8 mouse cellular contexts compared by ENCODE assay signal in the genomic region with DNA sequence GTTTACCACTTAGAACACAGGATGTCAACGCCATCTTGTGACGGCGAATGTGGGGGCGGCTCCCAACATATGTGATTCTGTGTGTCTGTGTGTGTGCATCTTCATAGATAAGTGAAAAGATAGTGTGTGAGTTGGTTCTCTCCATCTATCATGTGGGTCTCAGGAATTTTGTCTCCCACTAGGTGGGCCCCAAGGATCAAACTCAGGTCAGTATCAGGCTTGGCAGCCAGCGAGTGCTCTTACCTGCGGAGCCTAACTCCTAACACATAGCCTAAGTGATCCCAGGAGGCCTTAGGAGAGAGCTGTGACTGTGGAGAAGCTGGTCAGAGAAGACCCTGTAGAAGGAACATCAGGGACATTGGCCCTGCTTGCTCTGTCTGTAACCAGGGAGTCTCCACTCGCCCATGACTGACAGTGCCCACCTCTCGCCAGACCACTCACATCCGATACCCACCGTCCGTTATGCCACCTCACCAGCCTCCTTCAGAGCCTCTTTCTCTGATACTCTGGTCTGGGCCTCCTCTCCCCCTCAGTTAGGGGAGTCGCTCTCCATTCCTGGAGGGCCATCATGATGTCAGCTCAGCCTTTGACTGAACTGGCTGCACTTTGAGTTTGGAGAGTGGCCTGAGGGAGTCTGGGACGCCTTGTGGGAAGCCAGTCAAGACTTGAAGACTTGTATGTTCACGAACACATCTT. TPM values are rescaled to one million over a fixed set of nuclear protein-coding genes. Genes with fewer than 3 reads are reported as not detected.
DNase-seq lines count a peak whose midpoint lies in the region; ATAC-seq and TF ChIP-seq lines count a peak whose summit lies in the region.

No protein-coding gene starts in this region.

- H3K4me3 ChIP-seq in forebrain, postnatal 0 days (ENCODE audit: low read depth, low read length): peak overlapping the region; percentile 22
- H3K4me3 ChIP-seq in liver, embryonic 11.5 days (ENCODE audit: low read depth, low read length): peak overlapping the region; percentile 46

- no peak for TF ChIP-seq CTCF in forebrain, postnatal 0 days (IDR thresholded peaks at IDR 0.05; ENCODE audit: low read depth)

- peak; percentile 30 for ATAC-seq in forebrain, postnatal 0 days
- peak; percentile 30; the same call in 1 of the 2 replicates for ATAC-seq in liver, embryonic 11.5 days (replicated peaks; ENCODE audit: low FRiP score)

- no peaks in the 10 kb centered on the region for H3K36me3 ChIP-seq in forebrain, postnatal 0 days (ENCODE audit: insufficient read depth)
- no peaks in the 10 kb centered on the region for H3K36me3 ChIP-seq in liver, embryonic 11.5 days (ENCODE audit: control insufficient read depth, insufficient read depth, low read length)
- H3K36me3 ChIP-seq in splenic B cell, adult 2 months (ENCODE audit: control insufficient read depth, insufficient read depth, low read length, poor library complexity, severe bottlenecking): no peaks in the 10 kb centered on the region

- H3K9ac ChIP-seq in forebrain, postnatal 0 days: 0 out of 2 replicates have a peak overlapping the region, but pooled peaks have one; percentile 39
- H3K9ac ChIP-seq in liver, embryonic 11.5 days (ENCODE audit: low read depth, low read length): peak overlapping the region; percentile 38; the same call in 1 of the 2 replicates

- H3K27ac ChIP-seq in forebrain, postnatal 0 days (ENCODE audit: low read depth, low read length): peak overlapping the region; percentile 52
- H3K27ac ChIP-seq in liver, embryonic 11.5 days (ENCODE audit: low read depth, low read length): peak overlapping the region; percentile 73

- DNase-seq in embryo, embryonic 10.5 days (ENCODE audit: low spot score): peak; percentile 3
- DNase-seq in embryo, embryonic 9.5 days (ENCODE audit: extremely low spot score): no peak
- peak; percentile 82 for DNase-seq in CD4-positive helper T cell, adult 2 months (ENCODE audit: low read depth, low spot score)
- no peak for DNase-seq in forebrain, postnatal 0 days
- no peak for DNase-seq in liver, embryonic 11.5 days (ENCODE audit: low spot score)
- DNase-seq in splenic B cell, adult 2 months (ENCODE audit: low read depth, low spot score): peak; percentile 69
- no peak for DNase-seq in ovary, postnatal 36 days (ENCODE audit: low spot score)
- no peak for DNase-seq in cerebellum, adult 11-12 months

- H3K27me3 ChIP-seq in forebrain, postnatal 0 days (ENCODE audit: insufficient read depth, low read length): no peaks in the 10 kb centered on the region
- no peaks in the 10 kb centered on the region for H3K27me3 ChIP-seq in liver, embryonic 11.5 days (replicated peaks; ENCODE audit: control insufficient read depth, insufficient read depth, low read length)
- no peaks in the 10 kb centered on the region for H3K27me3 ChIP-seq in splenic B cell, adult 2 months (ENCODE audit: control insufficient read depth, insufficient read depth, low read length, poor library complexity, severe bottlenecking)

- peak overlapping the region; percentile 42 for H3K4me2 ChIP-seq in forebrain, postnatal 0 days (ENCODE audit: low read depth)
- H3K4me2 ChIP-seq in liver, embryonic 11.5 days: peak overlapping the region; percentile 63

- H3K4me1 ChIP-seq in forebrain, postnatal 0 days (ENCODE audit: insufficient read depth): peaks cover 3% of the 10 kb centered on the region; the same call in 1 of the 2 replicates
- peaks cover 11% of the 10 kb centered on the region for H3K4me1 ChIP-seq in liver, embryonic 11.5 days (replicated peaks; ENCODE audit: control insufficient read depth, insufficient read depth, low read length)

- no peaks in the 10 kb centered on the region for H3K9me3 ChIP-seq in forebrain, postnatal 0 days (ENCODE audit: low read length)
- H3K9me3 ChIP-seq in liver, embryonic 11.5 days (ENCODE audit: control insufficient read depth, low read length): no peaks in the 10 kb centered on the region

- 75% methylated on average over 14 of the region's 14 CpGs for WGBS in forebrain, postnatal 0 days
- 74% methylated on average over 14 of the region's 14 CpGs for WGBS in liver, embryonic 11.5 days

RNA-seq across cellular contexts. Expression of gene Rsg1, which starts 3.1 kb away (rescaled TPM):
- 4.5 and 6.9 TPM in 2 replicates for total RNA-seq in forebrain, postnatal 0 days (2014; rRNA removed)
- polyA plus RNA-seq in forebrain, postnatal 0 days (2015; fragmentation: Nextera tagmentation; extraction: Ambion mirVana): 3.7 and 5.2 TPM in 2 replicates
- polyA plus RNA-seq in liver, embryonic 11.5 days (2014; fragmentation: Nextera tagmentation; extraction: Ambion mirVana): 4.5 and 4.6 TPM in 2 replicates

RNA-seq across cellular contexts. Expression of gene Arhgef19, which starts 28.6 kb away (rescaled TPM):
- total RNA-seq in forebrain, postnatal 0 days (2014; rRNA removed): 0.95 and 1.6 TPM in 2 replicates
- 0.52 and 0.90 TPM in 2 replicates for polyA plus RNA-seq in forebrain, postnatal 0 days (2015; fragmentation: Nextera tagmentation; extraction: Ambion mirVana)
- 2.3 and 2.5 TPM in 2 replicates for polyA plus RNA-seq in liver, embryonic 11.5 days (2014; fragmentation: Nextera tagmentation; extraction: Ambion mirVana)

Comparison
In these comparisons a context has a peak if more than half of its experiments do, and no peak if none do; other contexts are left out.
1. DNase-seq: peak in embryo, embryonic 10.5 days (single experiment), CD4-positive helper T cell, adult 2 months (single experiment) and splenic B cell, adult 2 months (single experiment); none in embryo, embryonic 9.5 days (single experiment), forebrain, postnatal 0 days (single experiment), liver, embryonic 11.5 days (single experiment), ovary, postnatal 36 days (single experiment) and cerebellum, adult 11-12 months (single experiment).